Mouse (Mus musculus) MEL (cell line): Measurements from ENCODE around the gene Olfr576.

Source experiments
- CTCF ChIP-seq, 3 experiments: IDR thresholded peaks in 2 of 3; conservative IDR thresholded peaks in 1 of 3; 2 replicates each; pipeline ENCODE4 v1.5.1; 2011 to 2012; ENCODE audit warnings: low read length in 3 of 3, low read depth in 2 of 3, mild to moderate bottlenecking in 2 of 3, improper control_type of control experiment in 1 of 3, inconsistent platforms in 1 of 3, mixed read lengths in 1 of 3, moderate library complexity in 1 of 3; ENCODE audit not compliant: control insufficient read depth in 1 of 3, insufficient read depth in 1 of 3, poor library complexity in 1 of 3, severe bottlenecking in 1 of 3
- HCFC1 ChIP-seq: IDR thresholded peaks from 2 replicates; pipeline ENCODE4 v1.6.1; 2012; ENCODE audit warnings: low read depth, mild to moderate bottlenecking, inconsistent platforms, low read length, improper control_type of control experiment, moderate library complexity
- MAZ ChIP-seq: IDR thresholded peaks from 2 replicates; pipeline ENCODE4 v1.6.1; 2012; ENCODE audit warnings: low read depth, mild to moderate bottlenecking, inconsistent platforms, low read length, improper control_type of control experiment
- MEF2A ChIP-seq: IDR thresholded peaks from 2 replicates; pipeline ENCODE4 v1.6.1; 2014; ENCODE audit warnings: low read depth, mild to moderate bottlenecking, inconsistent platforms, low read length, improper control_type of control experiment; ENCODE audit not compliant: poor library complexity, insufficient replicate concordance, severe bottlenecking; ENCODE audit errors: extremely low read depth
- MXI1 ChIP-seq: IDR thresholded peaks from 2 replicates; pipeline ENCODE4 v1.6.1; 2011; ENCODE audit warnings: mild to moderate bottlenecking, low read depth, low read length, improper control_type of control experiment
- POLR2A ChIP-seq, 2 experiments: IDR thresholded peaks; 2 replicates each; pipeline ENCODE4 v1.6.1; 2011 to 2012; ENCODE audit warnings: low read length in 2 of 2, mild to moderate bottlenecking in 2 of 2, control low read depth in 1 of 2, improper control_type of control experiment in 1 of 2, low read depth in 1 of 2, moderate library complexity in 1 of 2; ENCODE audit not compliant: control insufficient read depth in 1 of 2, insufficient read depth in 1 of 2, poor library complexity in 1 of 2
- POLR2AphosphoS2 ChIP-seq: IDR thresholded peaks from 2 replicates; pipeline ENCODE4 v1.6.1; 2011; ENCODE audit warnings: low read length, improper control_type of control experiment
- RAD21 ChIP-seq: IDR thresholded peaks from 2 replicates; pipeline ENCODE4 v1.6.1; 2011; ENCODE audit warnings: mild to moderate bottlenecking, low read depth, low read length, improper control_type of control experiment

DNA sequence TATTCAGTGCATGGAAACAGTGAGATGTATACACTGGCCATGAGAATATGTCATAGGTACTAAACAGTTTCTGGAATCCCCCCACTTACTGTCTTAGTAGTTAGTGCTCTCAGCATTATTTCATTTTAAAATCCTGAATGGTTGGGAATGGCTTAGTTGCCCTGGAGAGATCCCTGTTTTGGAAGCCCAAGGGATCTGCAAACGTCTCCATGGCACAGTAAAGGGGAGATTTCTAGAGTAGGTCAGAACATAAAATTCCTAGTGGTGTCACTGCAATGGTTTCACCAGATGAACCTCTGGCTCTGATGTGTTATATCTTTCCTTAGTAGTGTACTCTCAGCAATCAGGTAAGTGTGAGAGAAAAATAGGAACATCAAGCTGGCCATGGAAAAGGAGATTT lies 38.4 kb upstream of the Olfr576 start, which contains the start of gene Olfr572:
- TF ChIP-seq HCFC1 (no peak), POLR2AphosphoS2 (no peak), CTCF (IDR thresholded peaks at IDR 0.05 in 2 of 3, conservative IDR thresholded peaks at IDR 0.05 in 1 of 3; ENCODE audit: control insufficient read depth in 1 of 3, insufficient read depth in 1 of 3, low read depth in 2 of 3, low read length in 3 of 3, poor library complexity in 1 of 3, severe bottlenecking in 1 of 3) (no peak), POLR2A (IDR thresholded peaks at IDR 0.05; ENCODE audit: control insufficient read depth in 1 of 2, insufficient read depth in 1 of 2, low read depth in 1 of 2, low read length in 2 of 2, poor library complexity in 1 of 2) (no peak), MXI1 (no peak), RAD21 (no peak), MAZ (no peak), MEF2A (no peak)
